Mouse (Mus musculus) midbrain, embryonic 11.5 days (tissue): ENCODE measurements around the gene Fam178b. TPM values are rescaled to one million over a fixed set of nuclear protein-coding genes. Genes with fewer than 3 reads are reported as not detected.

Source experiments
- ATAC-seq: fragments of 200-750 bp; cut with Nextera tagmentation; 2 replicates; pipeline ENCODE4 v1.8.0; 2017; ENCODE audit warnings: moderate TSS enrichment, moderate library complexity; ENCODE audit not compliant: low FRiP score
- DNase-seq: peaks from one replicate; pipeline ENCODE4 v3.0.0; 2015; ENCODE audit warnings: low spot score; ENCODE audit errors: missing footprints
- H3K27ac ChIP-seq: fragments of 300-500 bp; sonication (generic); 2 replicates; pipeline ENCODE4 v1.5.1; 2014; ENCODE audit warnings: low read depth, low read length
- H3K27me3 ChIP-seq: fragments of 300-500 bp; sonication (generic); 2 replicates; pipeline ENCODE4 v1.6.1; 2014; ENCODE audit warnings: mild to moderate bottlenecking, low read length, moderate library complexity, mixed read lengths; ENCODE audit not compliant: control insufficient read depth, insufficient read depth
- H3K36me3 ChIP-seq: fragments of 300-500 bp; sonication (generic); 2 replicates; pipeline ENCODE4 v1.6.1; 2014; ENCODE audit warnings: mild to moderate bottlenecking, low read length, moderate library complexity, mixed read lengths; ENCODE audit not compliant: control insufficient read depth, insufficient read depth
- H3K4me1 ChIP-seq: fragments of 300-500 bp; sonication (generic); 2 replicates; pipeline ENCODE4 v1.6.1; 2014; ENCODE audit warnings: low read length; ENCODE audit not compliant: control insufficient read depth, insufficient read depth
- H3K4me2 ChIP-seq: fragments of 300-500 bp; sonication (generic); 2 replicates; pipeline ENCODE4 v1.6.1; 2014; ENCODE audit warnings: mild to moderate bottlenecking, moderate library complexity
- H3K4me3 ChIP-seq: fragments of 300-500 bp; sonication (generic); 2 replicates; pipeline ENCODE4 v1.5.1; 2014; ENCODE audit warnings: low read depth, low read length
- H3K9ac ChIP-seq: fragments of 300-500 bp; sonication (generic); 2 replicates; pipeline ENCODE4 v1.6.1; 2014; ENCODE audit warnings: low read length
- H3K9me3 ChIP-seq: fragments of 300-500 bp; sonication (generic); 2 replicates; pipeline ENCODE4 v1.6.1; 2016; ENCODE audit warnings: low read length; ENCODE audit not compliant: control insufficient read depth
- WGBS: fragments of 180-500 bp; shearing (Covaris S2); extraction: QIAGEN DNeasy Blood & Tissue Kit; methylation state at CpG from one replicate; pipeline ENCODE4 v1.1.7; 2014; 5-methylcytosine and 5-hydroxymethylcytosine counted together
- polyA plus RNA-seq: library from polyadenylated mRNA; unstranded; fragments of >200 nt; fragmentation: Nextera tagmentation; extraction: Ambion mirVana; gene quantifications from 2 replicates; pipeline ENCODE4 v1.2.1, GENCODE M21; 2014

The Fam178b gene
- 0.16 TPM in 1 of 2 replicates, not detected in the other for polyA plus RNA-seq

DNA sequence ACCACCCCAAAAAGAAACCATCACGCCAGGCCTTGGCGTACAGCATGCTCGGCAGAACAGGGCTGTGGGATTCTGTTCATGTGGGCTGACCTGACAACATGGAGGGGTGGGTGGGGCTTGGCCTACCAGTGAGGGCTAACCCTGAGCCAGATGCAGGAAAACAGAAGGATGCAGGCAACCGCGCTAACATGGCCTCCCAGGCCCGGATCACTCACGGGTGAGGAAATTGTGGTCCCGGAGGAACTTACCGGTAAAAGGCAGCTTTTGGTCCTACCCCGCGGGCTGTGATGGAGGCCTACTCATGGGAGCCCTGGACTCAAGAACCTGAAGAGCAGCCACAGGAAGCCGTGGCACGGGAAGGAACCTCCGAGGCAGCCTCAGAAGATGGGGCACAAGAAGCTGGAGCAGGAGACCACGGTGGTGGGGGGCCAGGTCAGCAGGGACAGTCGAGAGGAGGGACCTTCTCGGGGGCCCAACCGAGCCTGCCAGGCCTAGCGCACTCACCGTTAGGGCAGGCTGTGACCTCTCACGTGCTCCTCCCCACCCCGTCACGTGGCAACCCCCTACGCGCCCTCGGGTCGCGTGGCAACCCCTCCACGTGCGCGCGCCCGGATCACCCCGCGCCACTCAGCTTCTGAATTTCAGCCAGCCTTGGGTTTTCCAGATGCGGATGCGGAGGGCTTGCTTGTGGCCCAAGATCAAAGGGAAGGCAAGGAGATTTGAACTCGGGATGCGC, at the start of gene Fam178b:
Gene Fam178b, minus strand, starts transcription at position 564 of the 736 bp plus-strand sequence.
- H3K9me3 ChIP-seq, result no peaks in the 10 kb centered on the region
- peaks cover 2% of the 10 kb centered on the region; the same call in 1 of the 2 replicates for H3K4me1 ChIP-seq
- H3K4me3 ChIP-seq, result no peak within 1 kb of the TSS
- DNase-seq, result no peak
- no peaks in the 10 kb centered on the region for H3K36me3 ChIP-seq
- ATAC-seq, result no peak
- no peaks in the 10 kb centered on the region for H3K27me3 ChIP-seq
- H3K9ac ChIP-seq, result 0 out of 2 replicates have a peak within 1 kb of the TSS, but pooled peaks have one; percentile 33
- WGBS, result 94% methylated on average over 39 of the region's 39 CpGs
- no peak within 1 kb of the TSS for H3K27ac ChIP-seq
- no peak within 1 kb of the TSS for H3K4me2 ChIP-seq

DNA sequence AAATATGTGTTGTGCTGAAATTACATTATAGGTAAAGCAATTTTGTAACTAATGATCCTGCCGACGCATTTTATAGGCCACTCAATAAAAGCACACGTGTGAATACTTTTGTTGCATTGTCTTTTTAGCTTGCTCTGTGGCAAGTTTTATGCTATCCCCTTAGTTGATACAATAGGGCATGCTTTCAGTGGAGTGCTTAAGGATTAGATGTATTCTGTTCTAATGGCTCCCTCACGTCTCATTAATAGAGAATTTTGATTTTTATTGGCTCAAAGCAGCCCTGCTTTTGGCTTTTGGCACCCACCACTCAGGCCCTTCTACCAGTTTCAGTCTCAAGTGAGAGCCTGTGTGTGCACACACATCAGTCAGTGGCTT, 41.1 kb upstream of the Fam178b start:
- H3K27ac ChIP-seq, result no peak overlapping the region
- H3K9ac ChIP-seq, result no peak overlapping the region
- H3K36me3 ChIP-seq, result no peaks in the 10 kb centered on the region
- H3K9me3 ChIP-seq, result no peaks in the 10 kb centered on the region
- 86% methylated on average over 4 of the region's 4 CpGs for WGBS
- DNase-seq (no peak), ATAC-seq (no peak)
- no peak overlapping the region for H3K4me3 ChIP-seq
- H3K4me1 ChIP-seq, result no peaks in the 10 kb centered on the region
- no peaks in the 10 kb centered on the region for H3K27me3 ChIP-seq
- H3K4me2 ChIP-seq, result no peak overlapping the region

DNA sequence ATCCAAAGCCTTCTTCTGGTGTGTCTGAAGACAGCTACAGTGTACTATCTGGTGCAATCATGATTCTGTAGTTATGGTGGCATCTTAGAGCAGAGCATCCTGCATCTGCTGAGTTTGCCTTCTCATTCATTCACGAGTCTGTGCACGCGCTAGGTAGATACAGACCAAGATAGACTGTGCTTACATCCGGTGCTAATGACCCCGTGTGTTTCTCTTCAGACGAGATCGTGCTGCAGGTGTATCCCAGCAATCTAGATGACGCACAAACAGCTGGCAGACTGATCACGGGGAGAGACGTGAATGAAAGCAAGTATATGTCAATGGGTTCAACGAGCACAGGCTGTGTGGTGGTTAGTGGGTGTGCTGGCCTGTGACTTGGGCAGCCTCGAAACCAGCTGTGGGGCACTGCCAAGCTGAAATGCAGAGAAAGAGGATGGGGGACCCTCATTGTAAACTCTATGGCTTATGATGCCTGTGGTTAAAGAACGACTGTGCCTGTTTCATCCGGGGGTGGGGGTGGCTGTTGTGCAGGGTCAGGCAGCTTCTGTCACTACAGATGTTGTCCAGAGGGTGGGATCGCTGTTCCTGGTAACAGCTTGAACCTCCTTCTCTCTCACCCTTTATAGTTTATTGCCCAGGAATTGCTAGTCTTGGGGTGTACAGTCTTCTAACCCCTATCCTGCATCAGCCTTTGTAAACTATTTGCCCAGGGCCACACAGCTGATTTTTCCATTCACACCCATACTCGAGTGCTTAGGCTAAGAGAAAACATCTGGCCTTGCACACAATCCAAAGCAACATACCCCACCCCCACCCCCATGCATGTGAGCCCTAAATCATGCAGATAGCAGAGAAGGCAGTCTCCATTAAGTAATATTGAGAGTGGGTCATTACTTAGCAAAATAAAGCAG, 40.4 kb upstream of the Fam178b start:
- Histone ChIP-seq H3K4me2 (no peak overlapping the region), H3K36me3 (no peaks in the 10 kb centered on the region), H3K9ac (no peak overlapping the region), H3K27ac (no peak overlapping the region), H3K9me3 (no peaks in the 10 kb centered on the region), H3K4me1 (no peaks in the 10 kb centered on the region), H3K27me3 (no peaks in the 10 kb centered on the region), H3K4me3 (no peak overlapping the region)
- DNase-seq (no peak), ATAC-seq (no peak)
- WGBS, result 77% methylated on average over 16 of the region's 16 CpGs

DNA sequence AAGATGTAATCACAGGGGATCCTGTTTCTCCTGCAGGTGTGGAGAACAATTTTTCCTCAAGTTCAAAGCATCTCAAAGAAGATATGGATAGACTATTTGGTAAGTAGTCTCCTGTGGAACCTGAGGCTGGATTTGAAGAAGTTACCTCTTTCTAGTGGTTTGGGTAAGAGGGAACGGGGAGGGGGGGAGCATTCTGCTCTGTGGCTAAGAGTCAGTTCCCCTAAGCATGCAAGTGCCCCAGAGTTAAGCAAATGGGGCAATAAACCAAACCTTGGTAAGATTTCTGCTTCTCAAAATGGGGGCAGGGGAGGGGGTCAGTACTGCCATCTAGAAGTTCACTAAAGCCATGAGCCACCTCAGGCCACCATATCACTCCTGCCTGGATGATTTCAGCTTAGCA, 35.8 kb upstream of the Fam178b start:
- ATAC-seq (no peak), DNase-seq (no peak)
- Histone ChIP-seq H3K27me3 (no peaks in the 10 kb centered on the region), H3K4me2 (no peak overlapping the region), H3K4me1 (no peaks in the 10 kb centered on the region), H3K36me3 (no peaks in the 10 kb centered on the region), H3K9me3 (no peaks in the 10 kb centered on the region), H3K27ac (no peak overlapping the region), H3K4me3 (no peak overlapping the region), H3K9ac (no peak overlapping the region)
- 86% methylated on average over 1 of the region's 1 CpGs for WGBS

DNA sequence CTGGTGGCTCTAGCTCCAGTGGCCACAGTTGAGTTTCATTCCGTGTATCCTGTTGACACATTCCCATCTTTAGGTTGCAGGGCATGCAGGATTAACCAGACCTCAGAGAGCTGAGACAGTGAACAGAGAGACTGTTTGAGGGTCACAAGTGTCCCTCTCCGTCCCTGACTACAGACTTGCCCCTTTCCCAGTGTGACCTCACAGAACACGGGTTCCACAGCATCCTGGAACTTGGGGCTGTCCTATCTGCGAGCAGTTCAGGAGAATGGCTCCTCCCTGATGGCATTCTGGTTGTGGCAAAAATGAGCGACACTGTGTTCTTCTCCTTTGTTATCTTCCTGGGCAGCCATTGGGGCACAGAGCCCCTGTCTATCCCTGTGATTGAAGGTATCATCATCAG, 31.3 kb upstream of the Fam178b start, which contains the start of gene Actr1b:
Gene Actr1b, minus strand, starts transcription at position 112 of the 400 bp plus-strand sequence.
- Histone ChIP-seq H3K4me1 (no peaks in the 10 kb centered on the region), H3K9ac (no peak within 1 kb of the TSS), H3K9me3 (no peaks in the 10 kb centered on the region), H3K27ac (no peak within 1 kb of the TSS), H3K36me3 (no peaks in the 10 kb centered on the region), H3K4me2 (no peak within 1 kb of the TSS), H3K4me3 (no peak within 1 kb of the TSS), H3K27me3 (no peaks in the 10 kb centered on the region)
- DNase-seq (no peak), ATAC-seq (no peak)
- 84% methylated on average over 5 of the region's 5 CpGs for WGBS

DNA sequence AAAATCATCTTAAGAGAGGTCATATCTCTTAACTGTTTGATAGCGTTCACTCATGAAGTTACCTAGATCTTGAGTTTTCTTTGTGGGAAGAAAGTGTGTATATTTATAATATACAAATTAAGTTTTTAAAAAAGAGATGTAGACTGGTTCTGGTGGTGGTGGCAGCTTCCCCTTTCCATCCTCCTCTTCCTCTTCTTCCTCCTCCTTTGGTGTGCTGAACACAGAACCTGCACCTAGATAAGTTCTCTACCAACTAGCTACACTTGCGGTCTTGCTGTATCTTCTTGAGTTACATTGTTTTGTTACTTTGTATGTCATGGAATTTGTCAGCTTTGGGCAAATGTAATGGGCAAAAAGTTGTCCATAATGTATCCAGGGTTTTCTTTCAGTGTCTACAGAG, 28.1 kb upstream of the Fam178b start:
- WGBS, result 98% methylated on average over 2 of the region's 2 CpGs
- no peak overlapping the region for H3K9ac ChIP-seq
- H3K27ac ChIP-seq, result no peak overlapping the region
- H3K27me3 ChIP-seq, result no peaks in the 10 kb centered on the region
- no peak overlapping the region for H3K4me2 ChIP-seq
- DNase-seq (no peak), ATAC-seq (no peak)
- H3K4me3 ChIP-seq, result no peak overlapping the region
- no peaks in the 10 kb centered on the region for H3K36me3 ChIP-seq
- H3K4me1 ChIP-seq, result peaks cover 13% of the 10 kb centered on the region
- no peaks in the 10 kb centered on the region for H3K9me3 ChIP-seq

DNA sequence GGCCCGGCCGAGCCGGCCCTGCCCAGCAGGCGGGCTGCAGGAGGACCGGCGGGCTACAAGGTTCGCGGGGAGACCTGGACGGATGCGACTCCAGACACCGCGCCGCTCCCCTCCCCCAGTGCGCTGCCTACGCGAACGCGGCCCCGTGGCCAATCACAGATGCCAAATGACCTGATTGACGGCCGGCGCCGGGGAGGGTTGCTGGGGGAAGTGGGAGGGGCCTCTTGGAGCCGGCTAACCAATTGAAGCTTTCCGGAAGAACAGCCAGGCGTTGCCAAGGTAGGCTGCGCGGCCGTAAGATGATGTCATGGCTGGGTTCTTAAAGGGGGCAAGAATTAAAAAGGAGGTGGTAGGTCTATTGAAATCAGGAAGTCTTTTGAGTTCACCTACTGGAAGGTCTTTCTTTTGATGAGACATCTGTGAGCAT, 26.9 kb upstream of the Fam178b start, which contains the start of gene 4933424G06Rik:
Gene 4933424G06Rik, plus strand, starts transcription at position 296 of the 427 bp plus-strand sequence.
- Histone ChIP-seq H3K4me3 (peak within 1 kb of the TSS; percentile 92), H3K36me3 (peaks cover 3% of the 10 kb centered on the region; the same call in 1 of the 2 replicates), H3K27me3 (no peaks in the 10 kb centered on the region), H3K27ac (peak within 1 kb of the TSS; percentile 67), H3K4me2 (peak within 1 kb of the TSS; percentile 61), H3K9ac (peak within 1 kb of the TSS; percentile 92), H3K4me1 (peaks cover 13% of the 10 kb centered on the region), H3K9me3 (no peaks in the 10 kb centered on the region)
- DNase-seq (peak; percentile 99), ATAC-seq (peak; percentile 97)
- under 1% methylated on average over 29 of the region's 29 CpGs for WGBS

DNA sequence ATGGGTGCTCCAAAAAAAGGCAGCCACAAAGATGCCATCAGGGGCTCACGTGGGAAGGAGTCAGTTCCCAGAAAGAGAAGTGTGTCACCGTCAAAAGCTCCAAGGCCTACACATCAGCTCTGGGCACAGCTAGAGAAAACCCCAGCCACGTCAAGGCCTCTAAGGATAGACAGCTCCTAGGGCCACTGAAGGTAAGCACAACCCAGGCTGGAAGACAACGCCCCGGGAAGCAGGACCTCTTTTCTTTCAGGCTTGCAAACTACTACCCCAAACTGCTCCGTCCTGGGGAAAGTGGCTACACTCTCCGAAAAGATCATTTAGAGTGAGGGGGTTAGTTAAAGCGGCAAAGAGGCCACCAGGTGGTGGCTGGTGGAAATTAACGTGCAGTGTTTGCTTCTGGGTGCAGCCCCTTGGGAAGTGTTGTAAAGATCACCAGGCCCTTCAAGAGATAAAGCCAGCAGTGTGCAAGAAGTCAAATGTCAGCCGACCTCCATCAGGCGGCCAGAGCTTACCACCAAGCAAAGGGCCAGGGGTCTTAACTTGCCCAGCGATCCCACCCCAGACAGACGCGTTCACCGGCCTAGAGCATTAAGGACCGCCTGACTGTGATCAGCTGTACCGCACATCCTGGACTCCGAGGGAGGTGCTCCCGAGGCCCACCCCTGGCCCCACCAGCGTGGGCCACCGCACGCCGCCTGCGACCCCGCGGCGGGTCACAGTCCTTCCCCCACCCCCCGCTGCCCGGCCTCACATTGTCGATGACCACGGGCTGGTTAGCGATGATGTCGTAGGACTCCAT, 26.3 kb upstream of the Fam178b start:
- Histone ChIP-seq H3K4me1 (peaks cover 13% of the 10 kb centered on the region), H3K9me3 (no peaks in the 10 kb centered on the region), H3K9ac (peak overlapping the region; percentile 92), H3K27me3 (no peaks in the 10 kb centered on the region), H3K36me3 (peaks cover 8% of the 10 kb centered on the region; the same call in 1 of the 2 replicates), H3K4me2 (peak overlapping the region; percentile 61), H3K4me3 (peak overlapping the region; percentile 92), H3K27ac (peak overlapping the region; percentile 67)
- WGBS, result 2% methylated on average over 33 of the region's 33 CpGs
- peak; percentile 86 for DNase-seq
- ATAC-seq, result peak; percentile 82
